In genomic region chr15:3441506-3442286, GRCm38 (mm10) we compare ENCODE assay signal across 9 mouse cellular contexts.
DNase-seq lines count a peak whose midpoint lies in the region; ATAC-seq and TF ChIP-seq lines count a peak whose summit lies in the region.
"Had no signal": no experiment of that assay in that cellular context is flagged by ENCODE, and none has a peak within 500 bp of the region (broad histone marks: within the 10 kb centered on the region; RNA-seq: fewer than 3 reads in every experiment).

No protein-coding gene starts in this region.

- H3K27ac ChIP-seq in heart, embryonic 12.5 days (ENCODE audit: poor library complexity, severe bottlenecking): no peak overlapping the region
- no peak overlapping the region for H3K27ac ChIP-seq in thymus, adult 2 months (ENCODE audit: control insufficient read depth, insufficient read depth, low read length)
- no peak overlapping the region for H3K27ac ChIP-seq in midbrain, embryonic 14.5 days (replicated peaks; ENCODE audit: low read depth, low read length)
- H3K27ac ChIP-seq: hindbrain, embryonic 15.5 days had no signal

- H3K27me3 ChIP-seq in heart, embryonic 12.5 days (replicated peaks): no peaks in the 10 kb centered on the region
- no peaks in the 10 kb centered on the region for H3K27me3 ChIP-seq in thymus, adult 2 months (ENCODE audit: control insufficient read depth, insufficient read depth, low read length)
- no peaks in the 10 kb centered on the region for H3K27me3 ChIP-seq in midbrain, embryonic 14.5 days (ENCODE audit: control insufficient read depth, insufficient read depth, low read length)
- H3K27me3 ChIP-seq: hindbrain, embryonic 15.5 days had no signal

- no peaks in the 10 kb centered on the region for H3K9me3 ChIP-seq in heart, embryonic 12.5 days (replicated peaks)
- no peaks in the 10 kb centered on the region for H3K9me3 ChIP-seq in midbrain, embryonic 14.5 days (ENCODE audit: control insufficient read depth, low read length)
- H3K9me3 ChIP-seq: hindbrain, embryonic 15.5 days had no signal

- no peak overlapping the region for H3K4me3 ChIP-seq in heart, embryonic 12.5 days
- H3K4me3 ChIP-seq in thymus, adult 2 months (ENCODE audit: control insufficient read depth, insufficient read depth, low read length): no peak overlapping the region
- no peak overlapping the region for H3K4me3 ChIP-seq in midbrain, embryonic 14.5 days (replicated peaks; ENCODE audit: low read depth, low read length)
- H3K4me3 ChIP-seq: hindbrain, embryonic 15.5 days had no signal

- TF ChIP-seq CTCF in thymus, adult 2 months (IDR thresholded peaks at IDR 0.05; ENCODE audit: borderline replicate concordance, control insufficient read depth, extremely low read depth, insufficient read depth, low read length, poor library complexity): no peak

- WGBS in heart, embryonic 12.5 days: 41% methylated on average over 4 of the region's 4 CpGs
- WGBS in thymus, adult 2 months: 60% methylated on average over 4 of the region's 4 CpGs
- WGBS in midbrain, embryonic 14.5 days: 53% methylated on average over 4 of the region's 4 CpGs

- no peak for ATAC-seq in heart, embryonic 12.5 days (ENCODE audit: insufficient number of reproducible peaks, low FRiP score)
- peak; percentile 72; the same call in 1 of the 2 replicates for ATAC-seq in common myeloid progenitor, adult 5-6 weeks (replicated peaks; ENCODE audit: low read depth, poor library complexity, severe bottlenecking)
- ATAC-seq in midbrain, embryonic 14.5 days (ENCODE audit: low FRiP score, low TSS enrichment): no peak

- H3K9ac ChIP-seq in heart, embryonic 12.5 days: no peak overlapping the region
- H3K9ac ChIP-seq in midbrain, embryonic 14.5 days (replicated peaks; ENCODE audit: low read length): no peak overlapping the region
- H3K9ac ChIP-seq: hindbrain, embryonic 15.5 days had no signal

- peaks cover 9% of the 10 kb centered on the region; the same call in 1 of the 2 replicates for H3K36me3 ChIP-seq in heart, embryonic 12.5 days
- no peaks in the 10 kb centered on the region for H3K36me3 ChIP-seq in thymus, adult 2 months (ENCODE audit: control insufficient read depth, insufficient read depth, low read length)
- H3K36me3 ChIP-seq in midbrain, embryonic 14.5 days (ENCODE audit: control insufficient read depth, insufficient read depth, low read length): no peaks in the 10 kb centered on the region
- H3K36me3 ChIP-seq: hindbrain, embryonic 15.5 days had no signal

- H3K4me1 ChIP-seq in heart, embryonic 12.5 days (replicated peaks): peaks cover 16% of the 10 kb centered on the region
- H3K4me1 ChIP-seq in thymus, adult 2 months (replicated peaks; ENCODE audit: control insufficient read depth, insufficient read depth, low read length): no peaks in the 10 kb centered on the region
- H3K4me1 ChIP-seq in midbrain, embryonic 14.5 days (ENCODE audit: control insufficient read depth, insufficient read depth, low read length): no peaks in the 10 kb centered on the region
- H3K4me1 ChIP-seq: hindbrain, embryonic 15.5 days had no signal

- H3K4me2 ChIP-seq in heart, embryonic 12.5 days: no peak overlapping the region
- H3K4me2 ChIP-seq in midbrain, embryonic 14.5 days (ENCODE audit: low read length): no peak overlapping the region
- H3K4me2 ChIP-seq: hindbrain, embryonic 15.5 days had no signal

- DNase-seq in heart, adult 18-20 months: peak; percentile 53 to 75
- peak; percentile 6 for DNase-seq in thymus, adult 2 months
- no peak for DNase-seq in thymus, postnatal 36 days
- peak; percentile 50 for DNase-seq in kidney, postnatal 14 days
- DNase-seq in midbrain, embryonic 14.5 days: peak; percentile 51
- DNase-seq in T-cell, adult 2 months (ENCODE audit: low spot score): no peak

- TF ChIP-seq POLR2A in thymus, adult 2 months (IDR thresholded peaks at IDR 0.05; ENCODE audit: control insufficient read depth, extremely low read depth, insufficient read depth, low read length, poor library complexity): no peak

Comparison
In these comparisons a context has a peak if more than half of its experiments do, and no peak if none do; other contexts are left out.
1. DNase-seq: peak in heart, adult 18-20 months (2 of 2), thymus, adult 2 months (single experiment), kidney, postnatal 14 days (single experiment) and midbrain, embryonic 14.5 days (single experiment); none in thymus, postnatal 36 days (0 of 2) and T-cell, adult 2 months (single experiment).